Mouse (Mus musculus) spleen, postnatal 4 days (tissue): Measurements from ENCODE around the gene Ankrd13b.

Experiments used
- DNase-seq, 2 experiments: peaks; one replicate each; pipeline ENCODE4 v3.0.0; 2022; ENCODE audit warnings: low spot score in 2 of 2

The Ankrd13b gene

GRCm38 (mm10) chr11:77462283-77463100, 27.0 kb downstream of the Ankrd13b start, which contains the start of gene Coro6:
Gene Coro6 (plus strand): TSS chr11:77462411.
- DNase-seq = peak; percentile 64 to 85

DNA sequence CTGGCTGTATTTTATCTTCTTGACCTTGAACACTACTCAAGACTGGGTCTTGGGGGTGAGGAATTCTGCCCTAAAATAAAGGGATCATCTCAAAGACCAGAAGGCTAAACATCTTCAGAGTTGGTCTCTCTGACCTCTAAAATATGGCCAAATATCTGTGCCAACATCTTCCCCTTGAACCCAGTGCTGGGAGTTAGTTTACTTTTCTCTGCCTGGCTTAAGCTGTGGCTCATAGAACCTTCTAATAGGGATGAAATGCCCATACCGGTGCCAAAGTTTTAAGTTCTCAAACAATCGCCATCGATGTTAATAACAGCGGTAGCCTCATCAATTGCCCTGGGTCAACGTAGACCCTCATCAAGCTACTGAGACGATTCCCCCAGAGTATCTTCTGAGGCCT, 27.6 kb downstream of the Ankrd13b start:
- no peak for DNase-seq

DNA sequence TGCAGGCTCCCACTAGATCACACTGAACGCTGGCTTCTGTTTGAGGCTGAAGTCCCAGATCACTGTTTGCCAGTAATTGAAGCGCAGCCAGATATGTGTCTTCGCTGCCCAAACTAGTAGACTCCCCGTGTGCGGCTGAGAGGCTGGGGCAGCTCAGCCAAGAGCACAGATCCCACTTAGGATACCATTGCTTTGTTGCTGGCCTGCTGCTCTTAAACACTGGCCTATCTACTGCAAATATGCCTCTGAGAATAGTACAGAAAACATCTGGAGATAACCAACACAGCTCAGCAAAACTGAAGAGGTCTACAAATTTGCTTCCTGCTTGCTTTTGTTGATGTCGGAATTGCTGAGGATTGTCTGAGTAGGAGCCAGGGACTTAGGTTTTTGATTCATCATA, 32.6 kb downstream of the Ankrd13b start:
- peak in 1 of 2 experiments; percentile 52 for DNase-seq

GRCm38 (mm10) chr11:77455770-77456510, 33.5 kb downstream of the Ankrd13b start:
- no peak for DNase-seq

DNA sequence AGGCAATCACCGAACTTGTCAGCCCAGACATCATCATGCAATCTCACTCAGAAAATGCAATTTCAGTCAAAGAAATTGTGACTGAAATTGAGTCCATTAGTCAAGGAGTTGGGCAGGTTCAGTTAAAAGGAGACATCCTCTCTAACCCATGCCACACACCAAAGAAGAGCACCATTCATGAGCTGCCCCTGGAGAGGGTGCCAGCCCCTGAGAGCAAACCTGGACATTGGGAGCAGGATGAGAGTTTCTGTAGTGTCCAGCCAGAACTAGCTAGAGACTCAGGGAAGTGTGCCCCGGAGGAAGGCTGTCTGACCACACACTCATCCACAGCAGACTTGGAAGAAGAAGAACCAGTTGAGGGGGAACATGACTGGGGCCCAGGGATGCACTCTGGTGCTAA, 36.1 kb downstream of the Ankrd13b start:
- no peak for DNase-seq

DNA sequence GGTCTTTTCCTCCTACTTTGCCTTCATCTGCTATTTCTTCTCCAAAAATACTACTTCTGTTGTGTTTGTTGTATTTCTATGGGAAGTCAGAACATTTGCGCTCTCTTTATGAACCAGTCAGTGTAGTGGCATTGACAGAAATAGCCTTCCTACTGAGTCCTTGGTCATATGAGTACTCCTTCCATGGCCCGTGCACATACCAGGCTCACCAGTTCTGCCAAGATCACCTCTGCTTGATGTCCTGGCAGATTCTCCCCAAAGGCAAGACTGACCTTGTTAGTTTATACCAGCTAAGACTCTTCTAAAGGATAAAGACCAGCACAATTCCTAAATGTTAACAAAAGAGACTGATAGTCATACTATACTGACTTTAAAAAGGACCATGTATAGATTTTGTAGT, 37.8 kb downstream of the Ankrd13b start:
- no peak for DNase-seq

DNA sequence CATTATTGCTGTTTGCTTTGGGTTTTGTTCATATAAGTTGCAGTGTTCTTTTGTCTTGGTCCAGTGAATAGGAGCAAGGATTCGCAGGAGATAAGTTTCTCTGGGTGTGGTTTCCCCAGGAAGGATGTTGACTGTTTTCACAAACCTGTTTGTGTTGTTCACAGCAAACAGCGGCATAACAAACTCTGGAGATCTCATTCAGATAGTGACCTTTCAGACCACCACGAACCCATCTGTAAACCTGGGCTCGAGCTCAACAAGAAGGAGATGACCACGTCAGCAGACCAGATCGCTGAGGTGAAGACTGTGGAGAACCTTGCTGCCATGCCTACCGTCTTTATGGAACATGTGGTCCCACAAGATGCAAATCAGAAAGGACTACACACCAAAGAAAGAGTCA, 40.3 kb downstream of the Ankrd13b start:
- DNase-seq = no peak

- DNase-seq = peak in 1 of 2 experiments; percentile 51
Observed at GRCm38 (mm10) chr11:77446628-77447041, 42.8 kb downstream of the Ankrd13b start.

DNA sequence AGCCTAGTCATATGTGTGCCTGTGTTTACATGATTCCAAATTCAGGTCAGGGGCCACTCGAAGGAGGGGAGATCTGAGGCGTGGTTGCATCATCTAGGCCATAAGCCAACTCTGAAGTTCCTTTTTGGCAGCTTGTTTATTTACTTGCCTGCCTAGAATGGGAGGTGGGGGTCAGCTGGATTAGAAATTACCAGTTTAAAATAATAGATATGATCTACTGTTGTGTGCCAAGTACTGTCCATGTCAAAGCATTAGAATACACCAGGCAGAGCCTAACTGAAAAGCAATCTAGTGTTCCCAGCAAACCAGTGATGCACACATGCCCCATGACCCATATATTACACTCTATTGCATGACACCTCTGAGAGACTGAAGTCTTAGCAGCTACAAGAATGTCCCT, 44.5 kb downstream of the Ankrd13b start:
- DNase-seq = no peak

- no peak for DNase-seq
Observed at GRCm38 (mm10) chr11:77442186-77443170, 47.0 kb downstream of the Ankrd13b start.

- DNase-seq = no peak
Observed at GRCm38 (mm10) chr11:77441020-77441419, 48.5 kb downstream of the Ankrd13b start.

DNA sequence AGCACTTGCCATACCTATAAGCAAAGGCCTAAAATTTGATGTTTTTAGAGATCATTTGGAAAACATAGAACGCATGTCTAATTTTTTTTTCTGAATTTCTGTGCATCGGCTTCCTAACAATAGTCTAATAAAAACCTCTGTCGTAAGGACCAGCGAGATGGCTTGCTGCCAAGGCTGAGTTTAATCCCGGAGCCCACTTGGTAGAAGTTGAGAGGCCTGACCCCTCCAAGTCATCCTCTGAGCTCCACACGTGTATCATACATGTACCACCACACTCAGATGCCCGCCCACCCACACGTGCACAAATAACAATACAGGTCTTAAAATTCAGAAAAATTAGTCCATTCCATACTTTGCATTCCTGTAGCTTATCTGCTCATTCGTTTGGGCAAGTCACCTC, 49.4 kb downstream of the Ankrd13b start:
- no peak for DNase-seq

- DNase-seq = no peak
Observed at GRCm38 (mm10) chr11:77437026-77437425, 52.5 kb downstream of the Ankrd13b start.

- DNase-seq = no peak
Observed at GRCm38 (mm10) chr11:77428446-77428845, 61.0 kb downstream of the Ankrd13b start.

GRCm38 (mm10) chr11:77423175-77423859, 66.2 kb downstream of the Ankrd13b start:
- DNase-seq = peak in 1 of 2 experiments; percentile 37
